Mouse (Mus musculus): Measurements from ENCODE around the gene Wdr1. TPM values are rescaled to one million over a fixed set of nuclear protein-coding genes. Genes with fewer than 3 reads are reported as not detected.
A peak's percentile ranks its signal among the peaks of the same experiment; 100 is the strongest.

Gene Wdr1
- total and polyA plus RNA-seq, 3 experiments: 108 to 173 (median 142) TPM

- in situ Hi-C loops (cut with MboI; ENCODE audit: low pct_ligation_motif_present, low pct_unique_long_range_greater_than_20kb, low sequenced_read_pairs): no loop called here
- DNase-seq (ENCODE audit: extremely low read depth): no peak
- Histone ChIP-seq H3K27me3 (replicated peaks) (no peaks in the 10 kb centered on the region), H3K79me2 (replicated peaks; ENCODE audit: control insufficient read depth, extremely low read depth, insufficient read depth, poor library complexity, severe bottlenecking) (no peaks in the 10 kb centered on the region), H3K4me3 (replicated peaks in 1 of 3; ENCODE audit: low read depth in 2 of 3, low read length in 2 of 3, poor library complexity in 1 of 3) (no peak overlapping the region), H3K9me3 (replicated peaks; ENCODE audit: low read length) (peaks cover 8% of the 10 kb centered on the region), H3K4me2 (ENCODE audit: insufficient read depth, low read depth, poor library complexity, severe bottlenecking) (no peak overlapping the region), H3K27ac (ENCODE audit: insufficient read depth, low read depth) (no peak overlapping the region), H3K9ac (ENCODE audit: insufficient read depth, low read depth) (no peak overlapping the region), H3K4me1 (ENCODE audit: control insufficient read depth in 1 of 2, insufficient read depth in 2 of 2) (peaks cover 3 to 22% of the 10 kb centered on the region in 2 experiments), H3K36me3 (replicated peaks in 1 of 2; ENCODE audit: control insufficient read depth in 1 of 2, insufficient read depth in 1 of 2, low read length in 1 of 2) (peaks cover 4 to 21% of the 10 kb centered on the region in 2 experiments)
- TF ChIP-seq UBTF (IDR thresholded peaks at IDR 0.05; ENCODE audit: low read depth, low read length) (no peak), MEF2A (IDR thresholded peaks at IDR 0.05; ENCODE audit: borderline replicate concordance, low read depth, low read length) (no peak), SMC3 (IDR thresholded peaks at IDR 0.05; ENCODE audit: low read depth, low read length) (no peak), ETS1 (conservative IDR thresholded peaks at IDR 0.05; ENCODE audit: low read depth, low read length) (no peak), JUN (IDR thresholded peaks at IDR 0.05; ENCODE audit: insufficient read depth, low read depth, low read length) (no peak), TBP (conservative IDR thresholded peaks at IDR 0.05; ENCODE audit: low read depth, low read length) (no peak), CTCF (conservative IDR thresholded peaks at IDR 0.05 in 1 of 2, IDR thresholded peaks at IDR 0.05 in 1 of 2; ENCODE audit: low read depth in 2 of 2, low read length in 2 of 2) (no peak), TCF12 (IDR thresholded peaks at IDR 0.05; ENCODE audit: low read depth, low read length) (no peak), PAX5 (IDR thresholded peaks at IDR 0.05; ENCODE audit: low read length) (no peak), BHLHE40 (IDR thresholded peaks at IDR 0.05; ENCODE audit: low read depth, low read length) (no peak)
- dilution Hi-C loops (cut with MboI; ENCODE audit: extremely low pct_ligation_motif_present, extremely low pct_unique_long_range_greater_than_20kb, low sequenced_read_pairs): no loop called here
Measured at GRCm38 (mm10) chr5:38480822-38481707, 82.0 kb downstream of the Wdr1 start.

GRCm38 (mm10) chr5:38479908-38480725 lies 82.9 kb downstream of the Wdr1 start:
- DNase-seq (ENCODE audit: extremely low read depth): peak; percentile 72
- Histone ChIP-seq H3K79me2 (replicated peaks; ENCODE audit: control insufficient read depth, extremely low read depth, insufficient read depth, poor library complexity, severe bottlenecking) (no peaks in the 10 kb centered on the region), H3K27me3 (replicated peaks) (no peaks in the 10 kb centered on the region), H3K27ac (ENCODE audit: insufficient read depth, low read depth) (peak overlapping the region; percentile 9; the same call in 1 of the 2 replicates), H3K9me3 (replicated peaks; ENCODE audit: low read length) (peaks cover 11% of the 10 kb centered on the region), H3K9ac (ENCODE audit: insufficient read depth, low read depth) (peak overlapping the region; percentile 75), H3K4me3 (replicated peaks in 1 of 3; ENCODE audit: low read depth in 2 of 3, low read length in 2 of 3, poor library complexity in 1 of 3) (peak overlapping the region; percentile 59 to 70 (median 67)), H3K4me2 (ENCODE audit: insufficient read depth, low read depth, poor library complexity, severe bottlenecking) (peak overlapping the region; percentile 41), H3K4me1 (ENCODE audit: control insufficient read depth in 1 of 2, insufficient read depth in 2 of 2) (peaks cover 3 to 22% of the 10 kb centered on the region in 2 experiments), H3K36me3 (replicated peaks in 1 of 2; ENCODE audit: control insufficient read depth in 1 of 2, insufficient read depth in 1 of 2, low read length in 1 of 2) (peaks cover 4 to 25% of the 10 kb centered on the region in 2 experiments)
- in situ Hi-C loops (cut with MboI; ENCODE audit: low pct_ligation_motif_present, low pct_unique_long_range_greater_than_20kb, low sequenced_read_pairs) (no loop called here), dilution Hi-C loops (cut with MboI; ENCODE audit: extremely low pct_ligation_motif_present, extremely low pct_unique_long_range_greater_than_20kb, low sequenced_read_pairs) (no loop called here)
- peak; percentile 40; the same call in 1 of the 2 replicates for TF ChIP-seq BHLHE40 (IDR thresholded peaks at IDR 0.05; ENCODE audit: low read depth, low read length)
- TF ChIP-seq POLR2AphosphoS2 (IDR thresholded peaks at IDR 0.05; ENCODE audit: low read depth, low read length): no peak
- TF ChIP-seq NELFE (IDR thresholded peaks at IDR 0.05; ENCODE audit: low read depth, low read length): no peak
- TF ChIP-seq TBP (conservative IDR thresholded peaks at IDR 0.05; ENCODE audit: low read depth, low read length): peak; percentile 66
- no peak for TF ChIP-seq RCOR1 (conservative IDR thresholded peaks at IDR 0.05; ENCODE audit: low read depth, low read length)
- TF ChIP-seq POLR2A (IDR thresholded peaks at IDR 0.05; ENCODE audit: low read depth, low read length): peak; percentile 60
- no peak for TF ChIP-seq TCF12 (IDR thresholded peaks at IDR 0.05; ENCODE audit: low read depth, low read length)
- TF ChIP-seq MYC (IDR thresholded peaks at IDR 0.05; ENCODE audit: low read depth, low read length): 0 out of 2 replicates have a peak, but pooled peaks have one; percentile 20
- TF ChIP-seq CHD2 (IDR thresholded peaks at IDR 0.05; ENCODE audit: low read length): no peak
- no peak for TF ChIP-seq UBTF (IDR thresholded peaks at IDR 0.05; ENCODE audit: low read depth, low read length)
- no peak for TF ChIP-seq KAT2A (IDR thresholded peaks at IDR 0.05; ENCODE audit: insufficient replicate concordance, low read length)
- peak; percentile 67 for TF ChIP-seq ELF1 (IDR thresholded peaks at IDR 0.05; ENCODE audit: low read depth, low read length)
- no peak for TF ChIP-seq EP300 (IDR thresholded peaks at IDR 0.05; ENCODE audit: low read length)
- no peak for TF ChIP-seq MEF2A (IDR thresholded peaks at IDR 0.05; ENCODE audit: borderline replicate concordance, low read depth, low read length)
- peak; percentile 50 for TF ChIP-seq HCFC1 (IDR thresholded peaks at IDR 0.05; ENCODE audit: low read depth, low read length)
- no peak for TF ChIP-seq ZC3H11A (IDR thresholded peaks at IDR 0.05; ENCODE audit: low read depth, low read length)
- no peak for TF ChIP-seq PAX5 (IDR thresholded peaks at IDR 0.05; ENCODE audit: low read length)
- 0 out of 2 replicates have a peak, but pooled peaks have one; percentile 58 for TF ChIP-seq MXI1 (IDR thresholded peaks at IDR 0.05; ENCODE audit: low read depth, low read length)
- no peak for TF ChIP-seq ZKSCAN1 (IDR thresholded peaks at IDR 0.05; ENCODE audit: borderline replicate concordance, low read depth, low read length)
- no peak for TF ChIP-seq JUN (IDR thresholded peaks at IDR 0.05; ENCODE audit: insufficient read depth, low read depth, low read length)
- no peak for TF ChIP-seq USF1 (IDR thresholded peaks at IDR 0.05; ENCODE audit: low read depth, low read length)
- TF ChIP-seq IRF4 (IDR thresholded peaks at IDR 0.05; ENCODE audit: low read depth, low read length): peak; percentile 36; the same call in 1 of the 2 replicates
- TF ChIP-seq JUND (conservative IDR thresholded peaks at IDR 0.05; ENCODE audit: low read depth, low read length): no peak
- TF ChIP-seq ZNF384 (IDR thresholded peaks at IDR 0.05; ENCODE audit: low read depth, low read length): peak; percentile 86
